Mouse (Mus musculus): Measurements from ENCODE around the gene Nrde2. TPM values are rescaled to one million over a fixed set of nuclear protein-coding genes. Genes with fewer than 3 reads are reported as not detected.
A peak's percentile ranks its signal among the peaks of the same experiment; 100 is the strongest.
"Not testable (repeated sequence)": the region's sequence is repeated elsewhere in the genome, so short reads cannot be mapped to it uniquely, and the experiment has no call there.

Nrde2 gene
- polyA plus RNA-seq, 1 experiment from 2014 or later: 20.1 TPM

DNA sequence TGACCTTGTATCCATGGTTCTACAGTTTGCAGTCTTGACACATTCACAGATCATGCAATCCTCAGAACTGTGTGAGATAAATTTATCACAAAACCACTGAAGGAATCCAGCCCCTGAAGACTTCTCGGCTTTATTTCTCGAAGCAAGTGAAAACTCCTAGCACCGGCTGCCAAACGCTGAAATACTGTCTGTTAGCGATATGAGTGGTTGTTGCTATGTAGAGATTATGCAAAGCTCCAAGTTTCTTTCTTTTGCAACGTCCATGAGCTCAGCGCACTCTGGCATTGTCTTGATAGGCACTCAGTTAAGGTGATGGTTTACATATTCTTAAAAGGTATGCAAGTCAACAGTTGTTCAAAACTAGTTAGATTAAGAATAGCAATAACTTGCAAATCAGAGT, 26.4 kb upstream of the Nrde2 start:
- Histone ChIP-seq H3K36me3 (ENCODE audit: control insufficient read depth, insufficient read depth, low read length) (no peaks in the 10 kb centered on the region), H3K4me2 (replicated peaks; ENCODE audit: low read depth, low read length) (peak overlapping the region; percentile 56; the same call in 1 of the 2 replicates), H3K27ac (ENCODE audit: low read depth, low read length) (no peak overlapping the region), H3K9me3 (ENCODE audit: control insufficient read depth, low read length) (no peaks in the 10 kb centered on the region), H3K4me3 (ENCODE audit: low read length) (no peak overlapping the region), H3K27me3 (ENCODE audit: control insufficient read depth, insufficient read depth, low read length) (no peaks in the 10 kb centered on the region), H3K9ac (ENCODE audit: low read depth, low read length) (no peak overlapping the region), H3K4me1 (ENCODE audit: control insufficient read depth, insufficient read depth, low read length) (peaks cover 7% of the 10 kb centered on the region; the same call in 1 of the 2 replicates)
- ATAC-seq (ENCODE audit: low FRiP score, low TSS enrichment): no peak
- WGBS: 76% methylated on average over 7 of the region's 7 CpGs

DNA sequence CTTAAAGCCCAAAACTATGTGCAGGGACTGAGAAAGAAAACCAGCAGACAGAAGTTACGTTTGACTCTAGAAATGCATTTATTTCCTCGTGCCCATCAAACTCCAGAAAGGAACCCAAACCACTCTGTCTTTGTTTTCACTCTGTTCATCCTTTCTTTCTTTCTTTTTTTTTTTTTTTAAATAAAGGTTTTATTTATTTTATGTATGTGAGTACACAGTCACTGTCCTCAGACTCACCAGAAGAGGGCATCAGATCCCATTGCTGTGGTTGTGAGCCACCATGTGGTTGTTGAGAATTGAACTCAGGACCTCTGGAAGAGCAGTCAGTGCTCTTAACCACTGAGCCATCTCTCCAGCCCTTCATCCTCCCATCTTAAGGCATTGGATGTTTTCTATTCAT, 25.5 kb upstream of the Nrde2 start:
- not testable (repeated sequence) for H3K4me3 ChIP-seq (ENCODE audit: low read length)

DNA sequence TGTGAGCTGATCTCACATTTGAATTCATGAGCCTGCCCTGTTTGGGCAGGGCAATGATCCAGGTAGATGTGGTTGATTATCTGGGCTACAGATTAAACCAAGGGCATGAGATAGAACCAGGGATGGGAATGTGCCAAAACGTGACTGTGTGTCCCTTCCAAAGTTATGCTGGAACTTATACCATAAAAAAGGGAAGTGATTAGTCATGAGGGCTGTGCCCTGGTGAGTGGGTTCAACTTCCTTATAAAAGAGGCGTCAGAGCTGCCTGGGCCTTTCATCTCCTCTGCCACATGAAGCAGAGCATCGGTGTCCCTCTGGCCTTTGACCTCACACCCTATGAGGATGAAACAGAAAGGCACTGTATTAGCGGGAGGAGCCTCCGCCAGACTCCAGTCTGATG, 24.5 kb upstream of the Nrde2 start:
- Histone ChIP-seq H3K4me2 (replicated peaks; ENCODE audit: low read depth, low read length) (no peak overlapping the region), H3K9me3 (ENCODE audit: control insufficient read depth, low read length) (no peaks in the 10 kb centered on the region), H3K27me3 (ENCODE audit: control insufficient read depth, insufficient read depth, low read length) (no peaks in the 10 kb centered on the region), H3K27ac (ENCODE audit: low read depth, low read length) (no peak overlapping the region), H3K4me3 (ENCODE audit: low read length) (no peak overlapping the region), H3K36me3 (ENCODE audit: control insufficient read depth, insufficient read depth, low read length) (no peaks in the 10 kb centered on the region), H3K9ac (ENCODE audit: low read depth, low read length) (no peak overlapping the region), H3K4me1 (ENCODE audit: control insufficient read depth, insufficient read depth, low read length) (peaks cover 7% of the 10 kb centered on the region; the same call in 1 of the 2 replicates)
- no peak for ATAC-seq (ENCODE audit: low FRiP score, low TSS enrichment)
- WGBS: 46% methylated on average over 5 of the region's 5 CpGs

More for the DNA sequence above, 25.5 kb upstream of the Nrde2 start:
- H3K4me2 ChIP-seq (replicated peaks; ENCODE audit: low read depth, low read length); H3K4me1 ChIP-seq (ENCODE audit: control insufficient read depth, insufficient read depth, low read length); H3K27me3 ChIP-seq (ENCODE audit: control insufficient read depth, insufficient read depth, low read length); H3K9me3 ChIP-seq (ENCODE audit: control insufficient read depth, low read length); H3K36me3 ChIP-seq (ENCODE audit: control insufficient read depth, insufficient read depth, low read length); H3K27ac ChIP-seq (ENCODE audit: low read depth, low read length); H3K9ac ChIP-seq (ENCODE audit: low read depth, low read length); ATAC-seq (ENCODE audit: low FRiP score, low TSS enrichment): not testable (repeated sequence)
- WGBS: 91% methylated on average over 2 of the region's 2 CpGs

DNA sequence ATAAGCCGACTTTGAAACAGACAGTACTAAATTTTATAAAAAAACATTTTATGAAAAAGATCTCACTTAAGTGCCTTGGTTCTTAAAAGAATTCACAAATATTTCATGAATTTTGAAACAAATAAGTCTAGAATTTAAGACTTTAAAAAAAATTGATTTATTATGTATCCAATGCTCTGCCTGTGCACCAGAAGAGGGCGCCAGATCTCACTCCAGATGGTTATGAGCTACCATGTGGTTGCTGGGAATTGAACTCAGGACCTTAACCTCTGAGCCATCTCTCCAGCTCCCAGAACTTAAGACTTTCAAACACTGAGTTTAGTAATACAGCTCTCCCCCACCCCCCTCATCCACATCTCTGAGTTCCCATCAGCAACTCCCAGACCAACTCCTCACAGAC, 23.2 kb upstream of the Nrde2 start:
- Histone ChIP-seq H3K36me3 (ENCODE audit: control insufficient read depth, insufficient read depth, low read length) (no peaks in the 10 kb centered on the region), H3K9ac (ENCODE audit: low read depth, low read length) (no peak overlapping the region), H3K4me2 (replicated peaks; ENCODE audit: low read depth, low read length) (no peak overlapping the region), H3K4me3 (ENCODE audit: low read length) (no peak overlapping the region), H3K9me3 (ENCODE audit: control insufficient read depth, low read length) (no peaks in the 10 kb centered on the region), H3K4me1 (ENCODE audit: control insufficient read depth, insufficient read depth, low read length) (peaks cover 7% of the 10 kb centered on the region; the same call in 1 of the 2 replicates), H3K27ac (ENCODE audit: low read depth, low read length) (no peak overlapping the region), H3K27me3 (ENCODE audit: control insufficient read depth, insufficient read depth, low read length) (no peaks in the 10 kb centered on the region)
- 74% methylated on average over 2 of the region's 2 CpGs for WGBS
- ATAC-seq (ENCODE audit: low FRiP score, low TSS enrichment): no peak

DNA sequence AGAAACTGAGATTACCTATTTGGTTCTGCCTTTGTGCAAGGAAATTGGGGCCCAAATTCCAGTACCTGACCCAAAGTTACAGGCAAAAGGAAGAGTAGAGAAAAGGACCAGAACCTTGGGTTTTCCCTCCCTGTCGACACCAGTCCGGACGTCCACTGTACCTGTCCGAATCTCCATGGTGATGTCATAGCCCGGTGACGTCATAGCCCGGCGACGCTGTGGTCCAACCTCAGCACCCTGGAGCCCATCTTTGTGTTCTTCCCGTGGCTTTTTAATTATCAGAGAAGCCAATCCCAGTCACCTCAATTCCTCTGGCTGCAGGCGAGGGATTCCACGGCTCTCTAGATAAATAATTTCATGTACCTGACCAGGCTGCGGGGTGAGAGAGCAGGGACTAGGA, 21.3 kb upstream of the Nrde2 start:
- Histone ChIP-seq H3K4me2 (replicated peaks; ENCODE audit: low read depth, low read length) (no peak overlapping the region), H3K27ac (ENCODE audit: low read depth, low read length) (peak overlapping the region; percentile 27; the same call in 1 of the 2 replicates), H3K4me1 (ENCODE audit: control insufficient read depth, insufficient read depth, low read length) (peaks cover under 1% of the 10 kb centered on the region; the same call in 1 of the 2 replicates), H3K9ac (ENCODE audit: low read depth, low read length) (no peak overlapping the region), H3K36me3 (ENCODE audit: control insufficient read depth, insufficient read depth, low read length) (no peaks in the 10 kb centered on the region), H3K9me3 (ENCODE audit: control insufficient read depth, low read length) (no peaks in the 10 kb centered on the region), H3K27me3 (ENCODE audit: control insufficient read depth, insufficient read depth, low read length) (no peaks in the 10 kb centered on the region), H3K4me3 (ENCODE audit: low read length) (no peak overlapping the region)
- 77% methylated on average over 13 of the region's 13 CpGs for WGBS
- no peak for ATAC-seq (ENCODE audit: low FRiP score, low TSS enrichment)

DNA sequence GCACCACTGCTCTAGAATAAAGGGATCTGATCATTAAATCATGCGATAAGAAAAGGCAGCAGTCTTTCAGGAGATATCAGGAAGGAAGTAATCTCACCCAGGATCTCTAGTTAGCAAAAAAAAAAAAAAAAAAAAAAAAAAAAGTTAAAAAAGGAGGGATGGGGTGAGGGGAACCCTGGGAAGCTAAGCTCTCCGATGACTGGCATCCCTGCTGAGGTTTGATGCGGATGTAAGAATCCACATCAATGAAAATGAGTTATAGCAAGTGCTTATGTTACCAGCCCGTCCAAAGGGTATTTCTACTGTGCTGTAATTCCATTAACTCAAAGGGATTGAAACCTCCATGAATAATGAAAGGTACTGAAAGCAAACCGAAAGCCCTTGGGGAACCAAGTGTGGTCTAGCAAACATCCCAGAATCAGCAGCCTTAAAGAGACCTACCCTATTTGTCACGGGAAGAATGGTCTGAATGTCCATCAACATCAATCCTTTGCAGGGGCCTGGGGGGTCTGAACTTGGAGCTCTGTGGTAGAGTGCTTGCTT, 19.5 kb upstream of the Nrde2 start:
- Histone ChIP-seq H3K27me3 (ENCODE audit: control insufficient read depth, insufficient read depth, low read length) (no peaks in the 10 kb centered on the region), H3K9ac (ENCODE audit: low read depth, low read length) (no peak overlapping the region), H3K27ac (ENCODE audit: low read depth, low read length) (0 out of 2 replicates have a peak overlapping the region, but pooled peaks have one; percentile 27), H3K4me1 (ENCODE audit: control insufficient read depth, insufficient read depth, low read length) (no peaks in the 10 kb centered on the region; the same call in 1 of the 2 replicates), H3K4me2 (replicated peaks; ENCODE audit: low read depth, low read length) (no peak overlapping the region), H3K9me3 (ENCODE audit: control insufficient read depth, low read length) (no peaks in the 10 kb centered on the region), H3K36me3 (ENCODE audit: control insufficient read depth, insufficient read depth, low read length) (no peaks in the 10 kb centered on the region), H3K4me3 (ENCODE audit: low read length) (no peak overlapping the region)
- no peak for ATAC-seq (ENCODE audit: low FRiP score, low TSS enrichment)
- WGBS: 41% methylated on average over 6 of the region's 6 CpGs

DNA sequence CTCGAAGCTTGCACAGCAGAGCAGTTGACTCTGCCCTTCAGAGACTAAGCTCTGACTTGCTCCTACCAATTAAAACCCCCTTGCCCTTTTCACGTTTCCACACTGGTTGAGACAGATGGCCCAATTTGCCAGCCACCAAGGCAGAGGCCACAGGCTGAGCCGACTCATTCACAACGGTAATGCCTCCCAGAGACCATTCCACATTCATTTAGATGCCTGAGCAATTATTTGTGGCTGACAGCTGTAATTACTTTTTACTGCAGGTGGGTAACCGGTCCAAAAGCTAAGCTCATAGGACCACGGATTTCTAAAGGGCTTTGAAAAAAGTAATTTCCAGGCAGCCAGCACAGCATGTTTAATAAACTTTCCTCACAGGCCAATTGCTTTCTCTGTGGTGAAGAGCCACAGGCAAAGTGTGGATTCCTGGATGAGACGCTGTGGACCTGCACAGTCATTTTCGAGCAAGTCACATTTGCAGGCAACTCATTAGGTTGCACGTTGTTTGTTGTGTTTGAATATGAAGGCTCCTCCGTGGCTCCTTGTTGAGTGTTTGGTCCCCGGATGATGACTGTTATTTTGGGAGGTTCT, 17.1 kb upstream of the Nrde2 start:
- Histone ChIP-seq H3K4me1 (ENCODE audit: control insufficient read depth, insufficient read depth, low read length) (no peaks in the 10 kb centered on the region; the same call in 1 of the 2 replicates), H3K9me3 (ENCODE audit: control insufficient read depth, low read length) (no peaks in the 10 kb centered on the region), H3K27ac (ENCODE audit: low read depth, low read length) (no peak overlapping the region), H3K9ac (ENCODE audit: low read depth, low read length) (no peak overlapping the region), H3K36me3 (ENCODE audit: control insufficient read depth, insufficient read depth, low read length) (no peaks in the 10 kb centered on the region), H3K4me2 (replicated peaks; ENCODE audit: low read depth, low read length) (no peak overlapping the region), H3K4me3 (ENCODE audit: low read length) (no peak overlapping the region), H3K27me3 (ENCODE audit: control insufficient read depth, insufficient read depth, low read length) (no peaks in the 10 kb centered on the region)
- no peak for ATAC-seq (ENCODE audit: low FRiP score, low TSS enrichment)
- WGBS: 36% methylated on average over 11 of the region's 11 CpGs

DNA sequence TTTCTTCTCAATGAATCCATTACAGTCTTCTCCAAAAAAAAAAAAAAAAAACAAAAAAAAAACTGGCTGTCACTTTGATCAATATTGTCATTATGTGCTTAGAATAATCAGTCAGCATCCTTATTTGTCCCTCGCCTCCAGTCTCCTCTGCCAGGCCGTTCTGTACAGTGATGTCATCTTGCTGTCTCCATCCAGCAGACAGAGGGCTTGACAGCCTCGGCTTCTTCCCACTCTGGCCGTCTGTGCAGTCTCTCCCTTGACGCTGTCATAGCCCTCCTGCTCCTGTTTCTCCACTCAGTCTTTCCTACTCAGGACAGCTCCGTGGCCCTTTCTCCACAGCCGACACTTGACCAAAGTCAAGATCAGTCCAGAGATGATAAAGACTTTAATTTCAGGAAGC, 13.0 kb upstream of the Nrde2 start:
- Histone ChIP-seq H3K27ac (ENCODE audit: low read depth, low read length) (no peak overlapping the region), H3K36me3 (ENCODE audit: control insufficient read depth, insufficient read depth, low read length) (no peaks in the 10 kb centered on the region), H3K9ac (ENCODE audit: low read depth, low read length) (no peak overlapping the region), H3K4me3 (ENCODE audit: low read length) (no peak overlapping the region), H3K27me3 (ENCODE audit: control insufficient read depth, insufficient read depth, low read length) (no peaks in the 10 kb centered on the region), H3K4me1 (ENCODE audit: control insufficient read depth, insufficient read depth, low read length) (peaks cover 7% of the 10 kb centered on the region; the same call in 1 of the 2 replicates), H3K9me3 (ENCODE audit: control insufficient read depth, low read length) (no peaks in the 10 kb centered on the region), H3K4me2 (replicated peaks; ENCODE audit: low read depth, low read length) (no peak overlapping the region)
- no peak for ATAC-seq (ENCODE audit: low FRiP score, low TSS enrichment)
- 68% methylated on average over 7 of the region's 7 CpGs for WGBS

Data from kidney, embryonic 14.5 days (tissue).